ENCODE assay signal across 29 mouse cellular contexts in the genomic region with DNA sequence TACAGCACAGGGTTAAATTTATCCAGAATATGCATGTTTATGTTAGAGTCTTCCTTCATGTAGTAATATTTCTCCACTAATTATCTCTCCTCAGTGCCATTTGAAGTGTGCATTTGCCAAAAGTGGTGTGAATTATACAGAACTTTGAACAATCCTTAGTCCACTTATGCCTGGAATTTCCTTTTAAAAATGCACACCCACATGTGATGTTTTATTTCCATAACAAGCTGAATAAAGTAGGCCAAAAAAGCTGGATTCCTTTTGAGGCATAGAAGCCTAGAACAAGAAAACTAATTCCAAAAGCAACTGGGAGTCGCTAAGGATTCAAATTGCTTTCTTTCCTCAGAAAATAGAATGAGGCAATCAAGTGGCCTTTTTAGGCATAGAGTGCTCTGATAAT.
DNase-seq lines count a peak whose midpoint lies in the region; ATAC-seq lines count a peak whose summit lies in the region.
"Had no signal": no experiment of that assay in that cellular context is flagged by ENCODE, and none has a peak within 500 bp of the region (broad histone marks: within the 10 kb centered on the region; RNA-seq: fewer than 3 reads in every experiment).

No protein-coding gene starts in this region.

- peak; percentile 89 for ATAC-seq in frontal cortex, adult (ENCODE audit: low TSS enrichment)
- ATAC-seq in midbrain, embryonic 11.5 days (ENCODE audit: low FRiP score): no peak
- ATAC-seq in midbrain, embryonic 13.5 days: no peak
- ATAC-seq: activated CD4-positive, CD25-positive, alpha-beta regulatory T cell, adult 4 months; CD4-positive, CD25-positive, alpha-beta regulatory T cell, adult 4 months; forebrain, embryonic 14.5 days; forebrain, postnatal 0 days; Patski had no signal

- H3K27me3 ChIP-seq in midbrain, embryonic 11.5 days (ENCODE audit: control insufficient read depth, insufficient read depth, low read length): no peaks in the 10 kb centered on the region
- H3K27me3 ChIP-seq in midbrain, embryonic 13.5 days: no peaks in the 10 kb centered on the region
- H3K27me3 ChIP-seq: CH12.LX; embryonic facial prominence, embryonic 13.5 days; embryonic facial prominence, embryonic 15.5 days; forebrain, embryonic 12.5 days; Patski had no signal

- H3K9ac ChIP-seq in midbrain, embryonic 11.5 days (ENCODE audit: low read length): no peak overlapping the region
- H3K9ac ChIP-seq in midbrain, embryonic 13.5 days (replicated peaks): no peak overlapping the region
- H3K9ac ChIP-seq: embryonic facial prominence, embryonic 13.5 days; embryonic facial prominence, embryonic 15.5 days; forebrain, embryonic 12.5 days; forebrain, postnatal 0 days had no signal

- H3K9me3 ChIP-seq in midbrain, embryonic 11.5 days (ENCODE audit: control insufficient read depth, low read length): no peaks in the 10 kb centered on the region
- no peaks in the 10 kb centered on the region for H3K9me3 ChIP-seq in midbrain, embryonic 13.5 days
- H3K9me3 ChIP-seq: embryonic facial prominence, embryonic 13.5 days; embryonic facial prominence, embryonic 15.5 days; forebrain, embryonic 10.5 days; forebrain, embryonic 12.5 days; G1E had no signal

- H3K4me3 ChIP-seq in midbrain, embryonic 11.5 days (ENCODE audit: low read depth, low read length): no peak overlapping the region
- H3K4me3 ChIP-seq in midbrain, embryonic 13.5 days (replicated peaks): no peak overlapping the region
- H3K4me3 ChIP-seq: embryonic facial prominence, embryonic 13.5 days; embryonic facial prominence, embryonic 15.5 days; erythroblast, embryonic 14.5 days; forebrain, embryonic 10.5 days; forebrain, embryonic 12.5 days had no signal

- H3K4me1 ChIP-seq in midbrain, embryonic 11.5 days (ENCODE audit: control insufficient read depth, insufficient read depth, low read length): no peaks in the 10 kb centered on the region
- H3K4me1 ChIP-seq in midbrain, embryonic 13.5 days (replicated peaks): no peaks in the 10 kb centered on the region
- H3K4me1 ChIP-seq: embryonic facial prominence, embryonic 13.5 days; embryonic facial prominence, embryonic 15.5 days; forebrain, embryonic 10.5 days; forebrain, embryonic 12.5 days had no signal

- H3K36me3 ChIP-seq in midbrain, embryonic 11.5 days (ENCODE audit: control insufficient read depth, insufficient read depth, low read length): no peaks in the 10 kb centered on the region
- no peaks in the 10 kb centered on the region for H3K36me3 ChIP-seq in midbrain, embryonic 13.5 days
- H3K36me3 ChIP-seq: embryonic facial prominence, embryonic 13.5 days; embryonic facial prominence, embryonic 15.5 days; forebrain, embryonic 10.5 days; forebrain, embryonic 12.5 days; G1E had no signal

- DNase-seq in frontal cortex, postnatal 36 days (ENCODE audit: low spot score in 2 of 2): no peak
- peak; percentile 59 for DNase-seq in midbrain, embryonic 11.5 days (ENCODE audit: low spot score, missing footprints)
- peak; percentile 45 for DNase-seq in telencephalon, adult 2 months (ENCODE audit: low read depth, low spot score)
- DNase-seq in adrenal gland, postnatal 4 days (ENCODE audit: low spot score in 2 of 2): no peak
- DNase-seq: adrenal gland, adult 8-10 months; adrenal gland, postnatal 14 days; adrenal gland, postnatal 36 days; B cell, adult 2 months; cerebellum, adult 11 months; cerebellum, adult 18-20 months; cerebellum, adult 8-10 months; cerebellum, adult 9-11 months; cerebellum, postnatal 14 days; cerebellum, postnatal 36 days; embryo, embryonic 11 days; forebrain, postnatal 0 days had no signal

- H3K27ac ChIP-seq in midbrain, embryonic 11.5 days (ENCODE audit: low read depth, low read length): no peak overlapping the region
- no peak overlapping the region for H3K27ac ChIP-seq in midbrain, embryonic 13.5 days
- H3K27ac ChIP-seq: embryonic facial prominence, embryonic 13.5 days; embryonic facial prominence, embryonic 15.5 days; forebrain, embryonic 10.5 days; forebrain, embryonic 12.5 days had no signal

- 82% methylated on average over 1 of the region's 1 CpGs for WGBS in midbrain, embryonic 11.5 days
- WGBS in midbrain, embryonic 13.5 days: 75% methylated on average over 1 of the region's 1 CpGs

- H3K4me2 ChIP-seq in midbrain, embryonic 11.5 days: no peak overlapping the region
- H3K4me2 ChIP-seq in midbrain, embryonic 13.5 days (replicated peaks): no peak overlapping the region
- H3K4me2 ChIP-seq: embryonic facial prominence, embryonic 13.5 days; embryonic facial prominence, embryonic 15.5 days; forebrain, embryonic 12.5 days had no signal

Comparison
In these comparisons a context has a peak if more than half of its experiments do, and no peak if none do; other contexts are left out.
1. DNase-seq: peak in midbrain, embryonic 11.5 days (single experiment) and telencephalon, adult 2 months (single experiment); none in frontal cortex, postnatal 36 days (0 of 2) and adrenal gland, postnatal 4 days (0 of 2).